Mouse (Mus musculus) telencephalon, adult 2 months (tissue): ENCODE results near the gene BC016579.

Experiments used
- DNase-seq: peaks from one replicate; pipeline ENCODE4 v3.0.0-alpha.2; 2011; ENCODE audit warnings: low read depth, low spot score

Gene BC016579

GRCm38 (mm10) chr16:45653934-45654332, at the start of gene BC016579:
BC016579 (minus strand) TSS chr16:45654068.
- DNase-seq = no peak

GRCm38 (mm10) chr16:45699301-45699700, 45.4 kb upstream of the BC016579 start:
- no peak for DNase-seq

DNA sequence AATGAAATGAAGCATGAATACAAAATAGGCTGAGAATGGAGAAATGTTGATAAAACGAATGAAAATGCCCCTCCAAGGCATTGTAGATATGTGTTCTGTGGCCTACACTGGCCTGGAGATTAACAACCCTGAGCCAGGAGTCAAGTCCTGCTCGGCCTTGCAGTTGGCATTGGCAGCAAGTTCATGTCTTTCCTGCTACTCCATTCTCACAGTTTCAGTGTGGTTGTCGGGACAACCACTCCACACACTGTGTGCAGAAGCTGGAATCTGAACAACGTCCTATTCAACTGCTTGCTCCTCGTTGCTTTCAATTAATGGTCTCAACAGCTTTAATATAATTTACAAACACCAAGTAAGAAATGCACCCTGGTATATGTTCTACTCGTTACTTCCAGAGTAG, 44.1 kb upstream of the BC016579 start:
- no peak for DNase-seq

GRCm38 (mm10) chr16:45695445-45696160, 41.7 kb upstream of the BC016579 start:
- DNase-seq = no peak

DNA sequence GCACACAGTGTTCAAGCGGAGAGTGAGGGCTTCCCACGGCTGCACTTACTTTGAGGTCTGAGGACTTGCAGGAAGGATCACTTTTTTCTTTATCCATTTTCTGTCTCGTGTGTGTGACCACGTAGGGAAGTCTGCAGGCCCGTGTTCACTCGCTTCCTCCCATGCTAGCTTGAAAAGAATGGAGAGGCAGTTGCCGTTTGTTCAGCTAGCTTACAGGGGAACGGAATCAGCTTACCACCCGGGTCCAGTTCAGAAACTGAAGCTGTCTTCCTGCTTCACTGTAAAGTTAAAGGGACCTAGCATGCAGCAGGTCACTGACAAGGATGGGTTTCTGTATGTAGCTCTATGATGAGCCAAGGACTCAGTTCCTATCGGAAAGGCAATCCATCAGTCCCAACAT, 39.7 kb upstream of the BC016579 start, which contains the start of gene Tmprss7:
Tmprss7 (minus strand) TSS at position 101 of the 400 bp plus-strand sequence.
- DNase-seq = no peak

GRCm38 (mm10) chr16:45692851-45693250, 39.0 kb upstream of the BC016579 start:
- DNase-seq = no peak

GRCm38 (mm10) chr16:45690178-45690577, 36.3 kb upstream of the BC016579 start:
- DNase-seq = no peak

DNA sequence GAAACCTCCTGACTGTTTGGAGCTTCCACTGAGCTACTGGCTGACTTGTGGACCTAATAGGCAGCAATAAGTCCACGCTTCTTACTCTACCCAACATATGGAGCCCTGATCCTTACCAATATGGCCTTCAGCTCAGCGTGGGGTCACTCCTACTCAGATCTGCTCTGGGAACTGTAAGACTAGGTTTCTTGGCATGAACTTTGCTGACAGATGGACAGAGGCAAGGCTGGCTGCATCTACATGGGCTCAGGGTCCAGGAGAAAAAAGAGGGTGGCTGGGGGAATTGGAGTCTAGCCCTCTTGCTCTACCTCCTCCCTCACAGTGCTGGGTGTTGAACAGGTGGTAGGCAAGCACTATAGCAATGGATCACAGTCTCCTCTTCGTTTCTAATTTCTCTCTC, 33.0 kb upstream of the BC016579 start:
- no peak for DNase-seq

DNA sequence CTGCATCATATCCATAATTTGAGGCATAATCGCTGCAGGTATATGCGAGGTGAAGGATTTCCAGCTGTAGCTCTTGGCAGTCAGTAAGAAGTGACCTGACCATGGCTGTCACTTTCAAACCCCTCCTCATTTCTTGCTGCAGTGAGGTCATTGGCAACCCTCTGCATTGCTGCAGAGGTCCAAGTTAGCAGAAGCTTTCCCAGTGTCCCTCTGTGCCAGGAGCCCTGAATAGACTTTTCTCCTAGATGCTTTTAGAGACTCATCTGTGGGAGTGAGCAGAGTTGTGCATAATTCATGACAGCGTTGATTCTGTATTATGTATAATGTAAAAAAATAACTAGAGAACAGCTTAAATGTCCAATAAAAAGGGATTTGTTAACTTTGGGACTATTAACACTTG, 31.4 kb upstream of the BC016579 start:
- no peak for DNase-seq

DNA sequence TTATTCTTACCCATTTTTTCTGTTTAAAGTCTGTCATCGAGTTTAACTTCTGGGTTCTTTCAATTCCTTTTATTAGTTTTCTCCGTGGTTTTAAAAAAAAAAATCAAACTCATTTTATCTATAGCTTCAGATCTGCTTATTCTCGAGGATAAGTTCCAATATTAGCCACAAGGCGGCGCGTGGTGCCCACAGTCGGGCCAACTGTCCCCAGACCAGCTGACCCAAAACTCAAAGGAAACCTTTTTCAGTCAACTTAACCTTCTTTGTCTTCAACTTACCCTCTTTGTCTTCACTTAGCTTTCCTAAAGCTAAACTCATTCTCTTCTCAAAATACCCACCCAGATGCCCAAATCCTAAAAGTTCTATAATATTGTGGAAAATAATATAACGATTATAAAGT, 30.9 kb upstream of the BC016579 start:
- DNase-seq = no peak

GRCm38 (mm10) chr16:45676462-45676861, 22.6 kb upstream of the BC016579 start:
- no peak for DNase-seq

- DNase-seq = no peak
These were observed 16.1 kb upstream of the BC016579 start for GRCm38 (mm10) chr16:45670005-45670404.

- DNase-seq = no peak
These were observed 14.3 kb upstream of the BC016579 start for GRCm38 (mm10) chr16:45668178-45668577.

GRCm38 (mm10) chr16:45666136-45666535, 12.3 kb upstream of the BC016579 start:
- DNase-seq = no peak

DNA sequence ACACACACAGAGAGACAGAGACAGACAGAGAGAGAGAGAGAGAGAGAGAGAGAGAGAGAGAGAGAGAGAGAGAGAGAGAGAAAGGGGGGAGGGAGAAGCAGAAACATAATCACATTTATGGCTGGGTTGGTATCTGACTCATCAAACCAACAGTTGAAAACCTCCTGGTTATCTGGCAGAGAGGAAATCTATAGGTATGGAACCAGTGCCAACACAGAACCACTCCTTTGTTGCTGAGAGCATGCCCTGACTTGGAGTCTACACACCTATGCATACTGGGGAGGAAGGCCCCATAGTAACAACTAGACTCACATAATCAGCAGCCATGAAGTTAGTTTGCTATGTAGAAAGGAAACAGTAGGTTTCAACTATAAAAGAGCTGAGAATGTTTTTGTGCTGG, 8.5 kb upstream of the BC016579 start:
- DNase-seq = no peak

DNA sequence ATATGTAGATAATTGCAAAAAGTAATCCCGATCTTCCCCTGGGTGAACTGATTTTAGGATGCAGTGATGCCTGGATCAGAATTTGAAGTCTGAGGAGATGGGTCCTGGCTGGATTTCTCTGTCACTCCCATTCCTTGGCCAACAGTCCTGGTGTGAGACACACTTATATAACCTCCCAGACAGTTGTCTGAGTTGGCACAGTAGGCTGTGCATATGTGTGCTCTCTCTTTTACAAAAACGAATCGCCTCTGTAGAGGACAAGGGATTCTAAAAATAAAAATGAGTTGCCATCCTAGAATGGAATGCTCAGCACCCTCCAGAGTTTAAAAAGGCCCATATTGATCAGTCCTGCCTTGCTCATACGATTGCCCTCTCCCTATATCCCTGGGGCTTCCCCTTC, 5.7 kb upstream of the BC016579 start:
- DNase-seq = peak; percentile 72

DNA sequence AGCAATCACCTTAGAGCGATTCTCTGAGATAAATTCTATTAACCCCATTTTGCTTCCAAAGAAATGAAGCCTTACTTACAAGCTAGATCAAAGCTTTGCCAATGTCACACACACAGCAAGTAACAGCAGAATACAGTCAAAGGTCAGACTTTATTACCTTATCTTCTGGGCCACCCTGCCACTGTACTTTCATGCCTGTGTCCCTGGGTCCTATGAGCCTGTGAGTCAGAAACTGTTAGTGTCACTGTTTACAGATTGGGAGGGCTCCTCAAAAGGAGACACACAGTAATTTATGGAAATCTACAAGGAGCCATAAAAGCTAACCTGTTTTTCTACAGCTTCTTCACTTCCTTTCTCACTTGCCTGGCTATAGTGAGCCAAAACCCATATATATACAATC, 4.4 kb upstream of the BC016579 start:
- no peak for DNase-seq

DNA sequence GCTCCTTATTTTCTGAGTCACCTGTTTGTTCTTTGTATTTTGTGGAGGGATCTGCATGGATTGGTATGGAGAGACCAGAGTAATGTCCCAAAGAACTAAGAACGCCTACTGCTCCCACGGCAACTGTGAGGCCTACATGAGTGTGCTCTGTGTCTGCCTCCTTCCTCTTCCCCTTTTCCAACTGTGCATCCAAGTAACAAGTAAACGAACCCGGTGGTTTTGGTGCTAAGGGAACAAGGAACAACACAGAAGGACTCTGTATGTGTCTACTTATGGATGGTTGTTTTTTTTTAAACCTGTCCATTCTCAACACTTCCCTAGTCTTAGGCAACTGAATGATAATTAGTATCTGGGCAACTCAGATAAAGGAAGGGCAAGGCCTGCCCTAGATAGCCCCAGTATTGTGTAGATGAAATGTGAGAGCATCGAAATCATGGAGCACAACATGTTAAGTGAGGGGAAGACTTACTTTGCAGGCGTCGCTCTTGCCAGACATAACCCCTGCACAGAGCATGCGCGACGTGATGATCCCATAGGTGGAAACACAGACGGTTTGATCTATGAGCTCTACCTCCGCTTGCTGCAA, 3.8 kb upstream of the BC016579 start:
- DNase-seq = no peak

DNA sequence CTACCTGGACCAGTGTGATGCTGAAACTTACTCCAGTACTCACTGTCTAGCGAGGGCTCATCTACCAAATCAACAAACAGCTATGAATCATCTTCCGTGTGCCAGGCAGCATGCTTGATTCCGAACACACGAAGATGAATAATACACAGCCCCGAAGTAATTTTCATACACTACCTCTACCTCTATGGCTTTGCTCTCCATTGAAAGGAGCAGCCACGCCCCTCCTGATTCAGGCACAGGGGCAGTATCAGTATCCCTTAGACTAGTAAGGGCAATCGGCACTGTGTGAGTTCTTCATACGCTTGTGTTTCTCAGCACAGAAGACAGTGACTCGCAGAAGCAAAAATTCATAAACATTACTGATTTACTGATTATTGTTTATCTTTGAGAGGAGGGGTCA, 597 bp upstream of the BC016579 start:
- no peak for DNase-seq

- no peak for DNase-seq
These were observed 597 bp downstream of the BC016579 start for GRCm38 (mm10) chr16:45653009-45653933.

DNA sequence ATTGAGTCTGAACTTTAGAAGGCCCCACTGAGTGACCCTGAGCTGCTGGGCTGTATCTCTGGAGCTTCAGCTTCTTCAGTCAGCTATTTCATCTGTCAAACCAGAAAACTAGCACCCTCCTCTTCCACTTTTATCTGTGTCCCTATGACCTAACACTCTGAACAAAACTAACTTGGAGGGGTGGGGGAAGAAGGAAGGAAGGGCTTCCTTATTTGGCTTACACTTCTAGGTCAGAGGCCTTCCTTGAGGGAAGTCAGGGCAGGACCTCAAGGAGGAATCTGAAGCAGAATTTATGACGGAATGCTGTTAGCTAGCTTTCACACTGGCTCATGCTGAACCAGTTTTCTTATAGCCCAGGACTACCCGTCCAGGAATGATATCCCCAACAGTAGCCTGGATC, 2.4 kb downstream of the BC016579 start:
- no peak for DNase-seq

- DNase-seq = no peak
These were observed 9.5 kb downstream of the BC016579 start for GRCm38 (mm10) chr16:45644380-45644779.
